Mouse (Mus musculus): ENCODE results near the gene Fam131c. TPM values are rescaled to one million over a fixed set of nuclear protein-coding genes. Genes with fewer than 3 reads are reported as not detected.

The Fam131c gene
- total and polyA plus RNA-seq, 2 experiments from 2014 or later, result 0.20 TPM; not detected in 1

GRCm38 (mm10) chr4:141397861-141398260, 29.8 kb downstream of the Fam131c start:
- Histone ChIP-seq H3K4me2 (ENCODE audit: low read depth, low read length) (no peak overlapping the region), H3K4me1 (ENCODE audit: control insufficient read depth, insufficient read depth) (no peaks in the 10 kb centered on the region; the same call in 1 of the 2 replicates), H3K36me3 (replicated peaks; ENCODE audit: control insufficient read depth, insufficient read depth, low read length) (no peaks in the 10 kb centered on the region), H3K27ac (ENCODE audit: low read depth) (no peak overlapping the region), H3K4me3 (ENCODE audit: low read depth, low read length) (no peak overlapping the region), H3K9ac (replicated peaks; ENCODE audit: low read depth, low read length) (no peak overlapping the region), H3K9me3 (replicated peaks; ENCODE audit: control insufficient read depth, low read length) (no peaks in the 10 kb centered on the region), H3K27me3 (ENCODE audit: control insufficient read depth, insufficient read depth, low read length) (no peaks in the 10 kb centered on the region; the same call in 1 of the 2 replicates)
- WGBS, result 75% methylated on average over 12 of the region's 12 CpGs
- no peak for ATAC-seq (ENCODE audit: insufficient read depth, low read depth)
- no peak for DNase-seq (ENCODE audit: low spot score)
- TF ChIP-seq EP300 (IDR thresholded peaks at IDR 0.05; ENCODE audit: low read depth) (no peak), CTCF (IDR thresholded peaks at IDR 0.05; ENCODE audit: low read depth) (no peak)

- 47% methylated on average over 12 of the region's 12 CpGs for WGBS
- no peak within 1 kb of the TSS for H3K27ac ChIP-seq (ENCODE audit: low read depth)
- TF ChIP-seq CTCF (IDR thresholded peaks at IDR 0.05; ENCODE audit: low read depth), result no peak
- no peak for TF ChIP-seq EP300 (IDR thresholded peaks at IDR 0.05; ENCODE audit: low read depth)
- no peaks in the 10 kb centered on the region; the same call in 1 of the 2 replicates for H3K27me3 ChIP-seq (ENCODE audit: control insufficient read depth, insufficient read depth, low read length)
- no peaks in the 10 kb centered on the region; the same call in 1 of the 2 replicates for H3K4me1 ChIP-seq (ENCODE audit: control insufficient read depth, insufficient read depth)
- DNase-seq (ENCODE audit: low spot score) (no peak), ATAC-seq (ENCODE audit: insufficient read depth, low read depth) (no peak)
- H3K4me3 ChIP-seq (ENCODE audit: low read depth, low read length), result no peak within 1 kb of the TSS
- no peaks in the 10 kb centered on the region for H3K36me3 ChIP-seq (replicated peaks; ENCODE audit: control insufficient read depth, insufficient read depth, low read length)
- H3K4me2 ChIP-seq (ENCODE audit: low read depth, low read length), result no peak within 1 kb of the TSS
- H3K9me3 ChIP-seq (replicated peaks; ENCODE audit: control insufficient read depth, low read length), result no peaks in the 10 kb centered on the region
- no peak within 1 kb of the TSS for H3K9ac ChIP-seq (replicated peaks; ENCODE audit: low read depth, low read length)
These were observed 30.5 kb downstream of the Fam131c start, which contains the start of gene Clcnka for GRCm38 (mm10) chr4:141398545-141398944. Gene Clcnka (minus strand): TSS chr4:141398724.

GRCm38 (mm10) chr4:141400171-141400570, 32.2 kb downstream of the Fam131c start:
- Histone ChIP-seq H3K9me3 (replicated peaks; ENCODE audit: control insufficient read depth, low read length) (no peaks in the 10 kb centered on the region), H3K4me3 (ENCODE audit: low read depth, low read length) (no peak overlapping the region), H3K36me3 (replicated peaks; ENCODE audit: control insufficient read depth, insufficient read depth, low read length) (no peaks in the 10 kb centered on the region), H3K9ac (replicated peaks; ENCODE audit: low read depth, low read length) (no peak overlapping the region), H3K4me1 (ENCODE audit: control insufficient read depth, insufficient read depth) (no peaks in the 10 kb centered on the region), H3K4me2 (ENCODE audit: low read depth, low read length) (no peak overlapping the region), H3K27me3 (ENCODE audit: control insufficient read depth, insufficient read depth, low read length) (no peaks in the 10 kb centered on the region; the same call in 1 of the 2 replicates), H3K27ac (ENCODE audit: low read depth) (no peak overlapping the region)
- no peak for ATAC-seq (ENCODE audit: insufficient read depth, low read depth)
- 81% methylated on average over 15 of the region's 15 CpGs for WGBS
- TF ChIP-seq CTCF (IDR thresholded peaks at IDR 0.05; ENCODE audit: low read depth) (no peak), EP300 (IDR thresholded peaks at IDR 0.05; ENCODE audit: low read depth) (no peak)
- DNase-seq (ENCODE audit: low spot score), result no peak

- WGBS, result 11% methylated on average over 15 of the region's 15 CpGs
- H3K27me3 ChIP-seq (ENCODE audit: control insufficient read depth, insufficient read depth, low read length), result no peaks in the 10 kb centered on the region
- H3K36me3 ChIP-seq (replicated peaks; ENCODE audit: control insufficient read depth, insufficient read depth, low read length), result no peaks in the 10 kb centered on the region
- H3K4me2 ChIP-seq (ENCODE audit: low read depth, low read length), result peak overlapping the region; percentile 35
- DNase-seq (ENCODE audit: low spot score), result peak; percentile 86
- H3K9me3 ChIP-seq (replicated peaks; ENCODE audit: control insufficient read depth, low read length), result no peaks in the 10 kb centered on the region
- peak overlapping the region; percentile 3; the same call in 1 of the 2 replicates for H3K9ac ChIP-seq (replicated peaks; ENCODE audit: low read depth, low read length)
- TF ChIP-seq CTCF (IDR thresholded peaks at IDR 0.05; ENCODE audit: low read depth) (peak; percentile 97), EP300 (IDR thresholded peaks at IDR 0.05; ENCODE audit: low read depth) (no peak)
- H3K4me1 ChIP-seq (ENCODE audit: control insufficient read depth, insufficient read depth), result peaks cover 17% of the 10 kb centered on the region
- no peak overlapping the region for H3K4me3 ChIP-seq (ENCODE audit: low read depth, low read length)
- peak; percentile 67 for ATAC-seq (ENCODE audit: insufficient read depth, low read depth)
- H3K27ac ChIP-seq (ENCODE audit: low read depth), result no peak overlapping the region
These were observed 36.7 kb downstream of the Fam131c start for GRCm38 (mm10) chr4:141404518-141405313.

GRCm38 (mm10) chr4:141405314-141405622, 37.2 kb downstream of the Fam131c start:
- no peak for ATAC-seq (ENCODE audit: insufficient read depth, low read depth)

More at GRCm38 (mm10) chr4:141405314-141405622, 37.2 kb downstream of the Fam131c start:
- no peak for TF ChIP-seq CTCF (IDR thresholded peaks at IDR 0.05; ENCODE audit: low read depth)
- no peak for TF ChIP-seq EP300 (IDR thresholded peaks at IDR 0.05; ENCODE audit: low read depth)
- no peak overlapping the region for H3K27ac ChIP-seq (ENCODE audit: low read depth)
- H3K27me3 ChIP-seq (ENCODE audit: control insufficient read depth, insufficient read depth, low read length), result no peaks in the 10 kb centered on the region
- no peak overlapping the region for H3K9ac ChIP-seq (replicated peaks; ENCODE audit: low read depth, low read length)
- H3K4me2 ChIP-seq (ENCODE audit: low read depth, low read length), result no peak overlapping the region
- 80% methylated on average over 3 of the region's 3 CpGs for WGBS
- peaks cover 17% of the 10 kb centered on the region for H3K4me1 ChIP-seq (ENCODE audit: control insufficient read depth, insufficient read depth)
- no peak for DNase-seq (ENCODE audit: low spot score)
- no peak overlapping the region for H3K4me3 ChIP-seq (ENCODE audit: low read depth, low read length)
- H3K36me3 ChIP-seq (replicated peaks; ENCODE audit: control insufficient read depth, insufficient read depth, low read length), result no peaks in the 10 kb centered on the region
- H3K9me3 ChIP-seq (replicated peaks; ENCODE audit: control insufficient read depth, low read length), result no peaks in the 10 kb centered on the region
